Mouse (Mus musculus) neural tube, embryonic 10.5 days (tissue): ENCODE measurements around the gene Hspa1l.

ENCODE experiments used
- DNase-seq: peaks from one replicate; pipeline ENCODE4 v3.0.0-alpha.2; 2017; ENCODE audit warnings: low spot score; ENCODE audit errors: extremely low spot score

Gene Hspa1l

GRCm38 (mm10) chr17:34972069-34972749 lies at the start of gene Hspa1l, which contains the start of gene Hspa1a:
Hspa1l (plus strand) TSS chr17:34972703.
Hspa1a (minus strand) TSS chr17:34972156.
- peak; percentile 75 for DNase-seq

- no peak for DNase-seq
Measured at GRCm38 (mm10) chr17:34922939-34923338, 49.6 kb upstream of the Hspa1l start.

GRCm38 (mm10) chr17:34924258-34924657 lies 48.2 kb upstream of the Hspa1l start:
- no peak for DNase-seq

DNA sequence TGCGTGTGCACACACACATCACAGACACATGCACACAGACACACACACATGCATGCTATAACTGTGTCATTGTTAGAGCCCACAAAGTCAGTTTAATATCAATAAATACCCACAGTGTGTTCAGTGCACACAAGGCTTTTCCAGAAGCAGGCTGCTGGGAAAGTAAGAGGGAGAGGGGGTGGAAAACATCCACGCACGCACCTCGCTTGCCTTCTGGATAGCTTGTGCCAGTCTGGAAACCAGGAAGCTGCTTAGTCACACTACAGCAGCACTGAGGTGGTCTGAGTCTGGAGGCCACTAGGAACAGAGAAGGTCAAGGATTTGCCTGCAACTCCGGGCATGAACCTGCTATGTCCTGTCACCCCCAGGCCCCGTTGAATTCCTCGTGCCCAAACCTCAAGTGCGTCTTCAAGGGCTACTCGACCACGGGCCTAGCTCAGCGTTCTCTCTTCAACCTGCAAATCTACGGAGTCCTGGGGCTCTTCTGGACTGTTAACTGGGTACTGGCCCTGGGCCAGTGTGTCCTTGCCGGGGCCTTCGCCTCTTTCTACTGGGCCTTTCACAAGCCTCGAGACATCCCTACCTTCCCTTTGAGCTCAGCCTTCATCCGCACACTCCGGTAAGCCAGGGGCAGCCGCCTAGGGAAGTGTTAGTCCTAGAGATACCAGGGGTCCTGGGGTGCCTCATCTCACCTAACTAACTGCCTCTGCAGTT lies 45.0 kb upstream of the Hspa1l start:
- no peak for DNase-seq

GRCm38 (mm10) chr17:34928841-34929240 lies 43.7 kb upstream of the Hspa1l start:
- DNase-seq = no peak

GRCm38 (mm10) chr17:34931061-34931734 lies 41.3 kb upstream of the Hspa1l start, which contains the start of gene Neu1:
Neu1 (plus strand) TSS chr17:34931253.
- DNase-seq = peak; percentile 94

GRCm38 (mm10) chr17:34931735-34932098 lies 40.8 kb upstream of the Hspa1l start:
- no peak for DNase-seq

GRCm38 (mm10) chr17:34932287-34932686 lies 40.2 kb upstream of the Hspa1l start:
- DNase-seq = no peak

GRCm38 (mm10) chr17:34934031-34934430 lies 38.5 kb upstream of the Hspa1l start:
- no peak for DNase-seq

DNA sequence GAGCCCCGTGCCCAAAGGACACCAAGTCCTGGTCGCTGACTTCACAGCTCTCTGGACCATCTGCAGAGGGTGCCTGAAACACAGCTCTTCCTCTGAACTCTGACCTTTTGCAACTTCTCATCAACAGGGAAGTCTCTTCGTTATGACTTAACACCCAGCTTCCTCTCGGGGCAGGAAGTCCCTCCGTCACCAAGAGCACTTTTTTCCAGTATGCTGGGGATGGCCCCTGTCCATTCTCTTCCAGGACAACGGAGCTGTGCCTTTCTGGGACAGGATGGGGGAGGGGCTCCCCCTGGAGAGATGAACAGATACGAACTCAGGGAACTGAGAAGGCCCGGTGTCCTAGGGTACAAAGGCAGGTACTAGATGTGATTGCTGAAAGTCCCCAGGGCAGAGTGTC lies 37.7 kb upstream of the Hspa1l start:
- no peak for DNase-seq

DNA sequence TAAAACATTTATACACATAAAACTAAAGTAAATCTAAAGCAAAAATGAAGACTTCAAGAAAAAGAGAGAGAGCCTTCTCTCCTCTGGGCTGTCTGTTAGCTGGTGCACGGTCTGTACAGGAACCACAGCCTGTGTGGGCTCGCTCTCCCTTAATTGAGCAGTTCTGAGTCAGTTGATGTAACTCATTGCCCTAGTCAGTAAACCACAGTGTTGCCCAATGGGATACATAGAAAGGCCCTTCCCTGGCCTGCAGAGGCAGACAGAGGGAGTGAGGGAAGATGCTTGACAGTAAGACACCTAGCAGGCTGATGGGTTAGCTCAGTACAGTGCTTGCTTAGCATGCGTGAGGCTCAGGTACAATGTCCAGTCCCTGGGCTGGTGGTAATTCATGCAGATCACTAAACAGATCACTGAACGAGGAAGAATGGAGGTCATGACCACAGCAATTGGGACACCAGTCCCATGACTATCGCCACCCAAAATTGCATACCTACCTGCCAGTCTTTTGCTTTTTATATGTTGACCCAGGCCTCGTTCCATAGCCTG lies 34.5 kb upstream of the Hspa1l start:
- no peak for DNase-seq

DNA sequence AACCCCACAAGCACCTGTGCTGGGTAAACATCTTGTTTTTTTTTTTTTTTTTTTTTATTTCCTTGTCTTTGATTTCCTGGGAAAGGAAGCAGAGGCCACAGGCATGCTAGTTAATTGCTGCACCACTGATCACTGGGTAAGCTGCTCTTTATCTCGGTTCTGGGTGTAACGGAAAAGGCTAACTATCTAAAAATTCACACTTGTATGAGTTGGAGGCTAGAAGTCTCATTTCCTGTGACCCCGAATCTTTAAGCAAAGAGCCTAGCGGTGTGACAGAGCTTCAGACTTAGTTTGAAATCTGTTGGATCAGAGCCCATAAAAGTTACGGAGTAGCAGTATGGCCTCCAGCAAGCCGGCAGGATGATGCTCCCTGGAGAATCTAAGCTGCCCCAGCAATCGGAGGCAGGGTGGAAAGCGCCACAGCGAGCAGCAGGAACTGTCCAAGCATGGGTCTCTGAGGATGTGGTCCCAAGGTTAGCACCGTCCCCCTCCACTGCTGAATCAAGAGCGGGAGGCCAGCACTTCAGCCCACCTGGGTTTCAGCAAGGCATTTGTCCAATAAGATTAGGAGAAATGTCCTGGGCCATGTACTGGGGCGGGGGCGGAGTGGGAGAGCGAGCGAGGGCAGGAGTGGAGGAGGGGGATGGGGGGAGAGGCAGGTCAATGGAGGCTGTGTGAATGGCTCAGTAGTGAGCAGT lies 31.0 kb upstream of the Hspa1l start:
- DNase-seq = peak; percentile 49

DNA sequence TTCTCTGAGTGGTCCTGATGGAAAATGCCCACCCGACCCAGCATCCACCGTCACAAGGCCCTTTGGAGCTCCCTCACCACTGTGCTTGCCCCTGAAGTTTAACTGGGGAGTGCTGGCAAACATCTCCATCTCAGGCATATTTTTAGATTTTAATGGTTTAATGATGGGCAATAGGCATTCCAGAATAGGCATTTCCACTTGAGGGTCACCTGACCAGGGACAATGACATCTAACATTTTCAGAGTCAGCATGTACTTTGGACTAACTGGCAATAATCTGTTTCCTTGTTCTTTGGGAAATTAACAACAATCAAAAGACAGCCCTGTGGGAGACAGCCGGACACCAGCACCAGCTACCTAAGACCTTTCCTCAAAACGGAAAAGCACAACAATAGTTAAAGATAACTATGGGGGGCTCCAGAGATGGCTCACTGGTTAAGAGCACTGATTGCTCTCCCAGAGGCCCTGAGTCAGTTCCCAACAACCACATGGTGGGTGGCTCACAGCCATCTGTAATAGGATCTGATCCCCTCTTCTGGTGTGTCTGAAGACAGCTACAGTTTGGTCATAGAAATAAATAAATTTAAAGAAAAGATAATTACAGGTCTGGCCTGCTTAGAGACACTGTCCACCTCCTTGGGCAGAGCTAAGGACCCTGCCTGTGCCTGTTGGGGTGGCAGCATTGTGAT lies 29.2 kb upstream of the Hspa1l start:
- no peak for DNase-seq

DNA sequence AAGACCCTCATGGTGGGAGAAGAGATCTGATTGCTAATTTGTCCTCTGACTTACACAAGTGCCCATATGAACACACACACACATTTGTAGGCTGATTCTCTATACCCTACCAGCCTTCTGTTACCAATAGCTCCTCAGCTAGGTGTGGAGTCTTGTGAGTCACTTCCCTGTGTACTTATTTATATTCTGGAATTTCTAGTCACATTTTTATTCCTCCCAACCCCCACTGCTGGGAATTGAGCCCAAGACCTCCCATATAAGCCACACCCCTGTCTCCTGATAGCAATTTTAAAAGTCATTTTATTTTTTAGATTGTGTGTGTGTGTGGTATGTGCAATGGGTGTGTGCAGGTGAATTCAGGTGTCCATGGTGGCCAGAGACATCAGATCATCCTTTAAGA lies 28.1 kb upstream of the Hspa1l start:
- no peak for DNase-seq

GRCm38 (mm10) chr17:34946486-34947140 lies 25.9 kb upstream of the Hspa1l start:
- no peak for DNase-seq

GRCm38 (mm10) chr17:34947606-34948005 lies 24.9 kb upstream of the Hspa1l start:
- peak; percentile 29 for DNase-seq

- peak; percentile 38 for DNase-seq
Measured at GRCm38 (mm10) chr17:34948721-34949552, 23.6 kb upstream of the Hspa1l start.

- DNase-seq = peak; percentile 65
Measured at GRCm38 (mm10) chr17:34949553-34949969, 22.9 kb upstream of the Hspa1l start.
